Mouse (Mus musculus) MEL (cell line): ENCODE results near the gene Pi4kb. TPM values are rescaled to one million over a fixed set of nuclear protein-coding genes. Genes with fewer than 3 reads are reported as not detected.
"Not testable (repeated sequence)": the region's sequence is repeated elsewhere in the genome, so short reads cannot be mapped to it uniquely, and the experiment has no call there.

Source experiments
- DNase-seq: peaks from one replicate; pipeline ENCODE4 v3.0.0; 2011; ENCODE audit warnings: low read depth, low spot score
- H3K27ac ChIP-seq: 2 replicates; pipeline ENCODE4 v1.5.1; 2012; ENCODE audit warnings: low read depth, mild to moderate bottlenecking, control low read depth, low read length, moderate library complexity; ENCODE audit not compliant: control insufficient read depth
- H3K27me3 ChIP-seq, 2 experiments: fragments of 150-350 bp in 1 of 2; sonication (generic) in 1 of 2; 2 replicates each; pipeline ENCODE4 v1.6.1; 2012; ENCODE audit warnings: low read length in 2 of 2, mild to moderate bottlenecking in 2 of 2, improper control_type of control experiment in 1 of 2, moderate library complexity in 1 of 2; ENCODE audit not compliant: insufficient read depth in 2 of 2, control insufficient read depth in 1 of 2
- H3K36me3 ChIP-seq, 2 experiments: 2 replicates each; pipeline ENCODE4 v1.6.1; 2012 to 2014; ENCODE audit warnings: low read length in 2 of 2, improper control_type of control experiment in 1 of 2, inconsistent platforms in 1 of 2, mild to moderate bottlenecking in 1 of 2; ENCODE audit not compliant: insufficient read depth in 2 of 2, control insufficient read depth in 1 of 2
- H3K4me1 ChIP-seq, 2 experiments: fragments of 150-350 bp in 1 of 2; sonication (generic) in 1 of 2; 2 replicates each; pipeline ENCODE4 v1.6.1; 2012; ENCODE audit warnings: low read length in 2 of 2, improper control_type of control experiment in 1 of 2, mild to moderate bottlenecking in 1 of 2; ENCODE audit not compliant: insufficient read depth in 2 of 2, control insufficient read depth in 1 of 2
- H3K4me3 ChIP-seq, 2 experiments: fragments of 150-350 bp in 1 of 2; sonication (generic) in 1 of 2; 2 replicates each; pipeline ENCODE4 v1.5.1; 2012; ENCODE audit warnings: low read depth in 2 of 2, low read length in 2 of 2, mild to moderate bottlenecking in 2 of 2, moderate library complexity in 2 of 2, control low read depth in 1 of 2, improper control_type of control experiment in 1 of 2; ENCODE audit not compliant: control insufficient read depth in 1 of 2, insufficient read depth in 1 of 2
- H3K79me2 ChIP-seq: 2 replicates; pipeline ENCODE4 v1.6.1; 2012; ENCODE audit warnings: mild to moderate bottlenecking, low read length, moderate library complexity; ENCODE audit not compliant: control insufficient read depth, poor library complexity, insufficient read depth
- H3K9ac ChIP-seq: 2 replicates; pipeline ENCODE4 v1.6.1; 2012; ENCODE audit warnings: low read depth, mild to moderate bottlenecking, control low read depth, low read length, moderate library complexity; ENCODE audit not compliant: control insufficient read depth, poor library complexity, severe bottlenecking
- H3K9me3 ChIP-seq: fragments of 150-350 bp; sonication (generic); replicated peaks from 2 replicates; pipeline ENCODE4 v1.6.1; 2012; ENCODE audit warnings: mild to moderate bottlenecking, low read length, improper control_type of control experiment, moderate library complexity; ENCODE audit not compliant: insufficient read depth
- EP300 ChIP-seq, 2 experiments: IDR thresholded peaks; 2 replicates each; pipeline ENCODE4 v1.6.1; 2011; ENCODE audit warnings: improper control_type of control experiment in 2 of 2, low read length in 2 of 2, low read depth in 1 of 2, mild to moderate bottlenecking in 1 of 2
- ETS1 ChIP-seq: IDR thresholded peaks from 2 replicates; pipeline ENCODE4 v1.6.1; 2012; ENCODE audit warnings: low read depth, mild to moderate bottlenecking, inconsistent platforms, low read length, improper control_type of control experiment, moderate library complexity
- GATA1 ChIP-seq: IDR thresholded peaks from 2 replicates; pipeline ENCODE4 v1.6.1; 2011; ENCODE audit warnings: low read depth, low read length, improper control_type of control experiment
- MXI1 ChIP-seq: IDR thresholded peaks from 2 replicates; pipeline ENCODE4 v1.6.1; 2011; ENCODE audit warnings: mild to moderate bottlenecking, low read depth, low read length, improper control_type of control experiment
- MYB ChIP-seq: IDR thresholded peaks from 2 replicates; pipeline ENCODE4 v1.6.1; 2011; ENCODE audit warnings: mild to moderate bottlenecking, low read depth, low read length, improper control_type of control experiment
- TAL1 ChIP-seq: IDR thresholded peaks from 2 replicates; pipeline ENCODE4 v1.6.1; 2012; ENCODE audit warnings: mild to moderate bottlenecking, inconsistent platforms, low read length, moderate library complexity, mixed read lengths
- TCF12 ChIP-seq: IDR thresholded peaks from 2 replicates; pipeline ENCODE4 v1.6.1; 2014; ENCODE audit warnings: low read depth, mild to moderate bottlenecking, inconsistent platforms, low read length, improper control_type of control experiment, moderate library complexity
- USF1 ChIP-seq: IDR thresholded peaks from 2 replicates; pipeline ENCODE4 v1.6.1; 2014; ENCODE audit warnings: low read depth, mild to moderate bottlenecking, inconsistent platforms, low read length, improper control_type of control experiment, moderate library complexity
- polyA plus RNA-seq, 2 experiments: library from polyadenylated mRNA; stranded (reverse) in 1 of 2; unstranded in 1 of 2; fragments of >175 nt in 1 of 2; fragments of >200 nt in 1 of 2; gene quantifications; 2 replicates each; pipeline versions ENCODE4 v1.2.1 to v1.2.4; 2012; ENCODE audit warnings: low replicate concordance in 2 of 2, low read depth in 1 of 2; ENCODE audit not compliant: insufficient read length in 2 of 2, insufficient read depth in 1 of 2, missing spikeins in 1 of 2
- total RNA-seq: library from RNA; depleted of rRNA; stranded (reverse); fragments of 300-350 nt; gene quantifications from 2 replicates; pipeline ENCODE4 v1.2.3, GENCODE M21; 2012

The Pi4kb gene
- total and polyA plus RNA-seq, 3 experiments, result 45.0 to 56.7 TPM; not detected in 1

DNA sequence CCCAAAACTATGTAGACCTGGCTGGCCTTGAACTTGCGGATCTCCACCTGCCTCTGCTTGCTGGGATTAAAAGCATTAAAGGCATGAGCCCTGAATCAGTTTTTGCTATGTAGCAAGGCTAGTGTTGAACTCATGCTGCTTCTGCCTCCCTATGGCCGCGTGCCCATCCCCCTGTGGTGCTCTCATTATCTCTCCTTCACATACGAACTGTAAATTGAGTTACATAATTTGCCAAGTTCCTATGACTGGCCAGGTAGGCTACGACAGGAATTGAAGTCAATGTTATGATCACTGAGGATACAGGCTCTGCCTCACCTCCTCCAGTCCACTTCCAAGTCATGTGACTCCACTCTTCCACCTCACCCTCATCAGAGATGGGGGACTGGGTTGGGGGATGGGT is 38.4 kb upstream of the Pi4kb start:
- H3K4me1 ChIP-seq, result peaks cover 8 to 30% of the 10 kb centered on the region in 2 experiments
- not testable (repeated sequence) for H3K27me3 ChIP-seq, H3K27ac ChIP-seq, H3K9ac ChIP-seq, H3K9me3 ChIP-seq, H3K36me3 ChIP-seq, H3K4me3 ChIP-seq, H3K79me2 ChIP-seq
- peak; percentile 67 for DNase-seq
- TF ChIP-seq EP300 (IDR thresholded peaks at IDR 0.05; ENCODE audit: low read depth in 1 of 2, low read length in 2 of 2) (peak; percentile 49 to 65), TCF12 (peak; percentile 72; the same call in 1 of the 2 replicates), MXI1 (peak; percentile 45; the same call in 1 of the 2 replicates), ETS1 (0 out of 2 replicates have a peak, but pooled peaks have one; percentile 24), TAL1 (peak; percentile 13; the same call in 1 of the 2 replicates), MYB (peak; percentile 36), USF1 (peak; percentile 54), GATA1 (peak; percentile 30; the same call in 1 of the 2 replicates)

DNA sequence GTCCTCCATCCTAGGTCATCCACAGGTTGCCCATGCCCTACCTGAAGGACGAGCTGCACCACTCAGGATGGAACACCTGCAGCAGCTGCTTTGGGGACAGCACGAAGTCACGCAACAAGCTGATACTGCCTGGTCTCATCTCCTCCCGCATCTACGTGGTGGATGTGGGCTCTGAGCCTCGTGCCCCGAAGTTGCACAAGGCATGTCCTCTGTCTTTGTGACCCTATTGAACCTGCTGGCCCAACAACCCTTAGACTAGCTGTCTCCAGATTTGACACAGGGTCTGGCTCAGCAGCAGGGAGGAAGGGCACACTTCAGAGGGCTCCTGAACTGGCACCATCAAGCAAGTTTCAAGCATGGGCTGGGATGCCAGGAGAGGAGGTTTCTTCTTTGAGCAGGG is 37.3 kb upstream of the Pi4kb start:
- H3K4me3 ChIP-seq, H3K27me3 ChIP-seq, DNase-seq, H3K79me2 ChIP-seq, H3K36me3 ChIP-seq, H3K9ac ChIP-seq, H3K27ac ChIP-seq, H3K9me3 ChIP-seq: not testable (repeated sequence)
- H3K4me1 ChIP-seq, result peaks cover 8 to 25% of the 10 kb centered on the region in 2 experiments

DNA sequence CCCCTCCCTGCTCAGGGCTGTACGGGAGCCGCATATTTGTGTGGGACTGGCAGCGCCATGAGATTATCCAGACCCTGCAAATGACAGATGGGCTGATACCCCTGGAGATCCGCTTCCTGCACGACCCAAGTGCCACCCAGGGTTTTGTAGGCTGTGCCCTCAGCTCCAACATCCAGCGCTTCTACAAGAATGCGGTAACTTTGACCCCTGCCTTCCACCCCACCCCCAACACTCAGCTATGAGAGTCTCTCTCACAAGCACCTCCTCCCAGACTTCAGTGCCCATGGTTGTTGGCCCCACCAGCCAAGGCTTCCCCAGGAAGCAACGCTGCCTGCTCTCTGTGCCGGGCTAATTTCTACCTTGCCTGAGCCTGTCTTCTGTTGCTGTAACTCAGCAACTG is 34.5 kb upstream of the Pi4kb start:
- H3K27me3 ChIP-seq, H3K36me3 ChIP-seq, H3K27ac ChIP-seq, H3K79me2 ChIP-seq, H3K4me3 ChIP-seq, H3K9me3 ChIP-seq, H3K9ac ChIP-seq, DNase-seq: not testable (repeated sequence)
- H3K4me1 ChIP-seq, result peaks cover 5 to 24% of the 10 kb centered on the region in 2 experiments
